Mouse (Mus musculus) intestine, embryonic 16.5 days (tissue): ENCODE measurements around the gene Tceal1. TPM values are rescaled to one million over a fixed set of nuclear protein-coding genes. Genes with fewer than 3 reads are reported as not detected.

Source experiments
- ATAC-seq: fragments of 200-750 bp; cut with Nextera tagmentation; 2 replicates; pipeline ENCODE4 v1.8.0; 2017; ENCODE audit warnings: moderate TSS enrichment, moderate library complexity
- H3K27ac ChIP-seq: fragments of 300-500 bp; sonication (generic); 2 replicates; pipeline ENCODE4 v1.5.1; 2014; ENCODE audit warnings: mild to moderate bottlenecking, low read length
- H3K27me3 ChIP-seq: fragments of 300-500 bp; sonication (generic); replicated peaks from 2 replicates; pipeline ENCODE4 v1.6.1; 2014; ENCODE audit warnings: low read length, control low read depth, mixed read lengths; ENCODE audit not compliant: control insufficient read depth, insufficient read depth
- H3K36me3 ChIP-seq: fragments of 300-500 bp; sonication (generic); 2 replicates; pipeline ENCODE4 v1.6.1; 2014; ENCODE audit warnings: low read length, control low read depth; ENCODE audit not compliant: control insufficient read depth, insufficient read depth
- H3K4me1 ChIP-seq: fragments of 300-500 bp; sonication (generic); 2 replicates; pipeline ENCODE4 v1.6.1; 2014; ENCODE audit warnings: low read length, control low read depth, mixed read lengths; ENCODE audit not compliant: control insufficient read depth, insufficient read depth
- H3K4me2 ChIP-seq: fragments of 300-500 bp; sonication (generic); 2 replicates; pipeline ENCODE4 v1.6.1; 2014; ENCODE audit warnings: low read depth, low read length, control low read depth
- H3K4me3 ChIP-seq: fragments of 300-500 bp; sonication (generic); 2 replicates; pipeline ENCODE4 v1.5.1; 2014; ENCODE audit warnings: mild to moderate bottlenecking, low read length
- H3K9ac ChIP-seq: fragments of 300-500 bp; sonication (generic); 2 replicates; pipeline ENCODE4 v1.6.1; 2014; ENCODE audit warnings: low read depth, low read length
- H3K9me3 ChIP-seq: fragments of 300-500 bp; sonication (generic); 2 replicates; pipeline ENCODE4 v1.6.1; 2016; ENCODE audit warnings: low read length, control low read depth; ENCODE audit not compliant: control insufficient read depth
- WGBS: fragments of 180-500 bp; shearing (Covaris S2); extraction: QIAGEN DNeasy Blood & Tissue Kit; methylation state at CpG from one replicate; pipeline ENCODE4 v1.1.7; 2014; 5-methylcytosine and 5-hydroxymethylcytosine counted together
- polyA plus RNA-seq: library from polyadenylated mRNA; unstranded; fragments of >200 nt; fragmentation: Nextera tagmentation; extraction: Ambion mirVana; gene quantifications from 2 replicates; pipeline ENCODE4 v1.2.1, GENCODE M21; 2015

Gene Tceal1
- polyA plus RNA-seq, 1 experiment from 2014 or later, result 6.5 TPM

- Histone ChIP-seq H3K36me3 (no peaks in the 10 kb centered on the region), H3K9ac (peak within 1 kb of the TSS; percentile 69), H3K9me3 (no peaks in the 10 kb centered on the region), H3K27me3 (no peaks in the 10 kb centered on the region), H3K4me1 (peaks cover 3% of the 10 kb centered on the region; the same call in 1 of the 2 replicates), H3K4me3 (peak within 1 kb of the TSS; percentile 49), H3K4me2 (peak within 1 kb of the TSS; percentile 45), H3K27ac (peak within 1 kb of the TSS; percentile 91)
- no peak for ATAC-seq
- WGBS, result 78% methylated on average over 12 of the region's 12 CpGs
Measured at GRCm38 (mm10) chrX:136743459-136743858, 35.7 kb downstream of the Tceal1 start, which contains the start of gene Morf4l2. Gene Morf4l2 (minus strand): TSS chrX:136743690.

- no peaks in the 10 kb centered on the region for H3K4me1 ChIP-seq
- H3K27me3 ChIP-seq, result no peaks in the 10 kb centered on the region
- WGBS, result 68% methylated on average over 8 of the region's 8 CpGs
- no peak overlapping the region for H3K4me2 ChIP-seq
- H3K27ac ChIP-seq, result no peak overlapping the region
- no peaks in the 10 kb centered on the region for H3K9me3 ChIP-seq
- H3K4me3 ChIP-seq, result no peak overlapping the region
- H3K9ac ChIP-seq, result no peak overlapping the region
- no peaks in the 10 kb centered on the region for H3K36me3 ChIP-seq
- ATAC-seq, result no peak
Measured at GRCm38 (mm10) chrX:136744663-136745062, 36.9 kb downstream of the Tceal1 start.

- no peak overlapping the region for H3K4me2 ChIP-seq
- H3K9me3 ChIP-seq, result no peaks in the 10 kb centered on the region
- 78% methylated on average over 4 of the region's 4 CpGs for WGBS
- H3K27ac ChIP-seq, result no peak overlapping the region
- ATAC-seq, result no peak
- H3K4me3 ChIP-seq, result no peak overlapping the region
- no peaks in the 10 kb centered on the region for H3K36me3 ChIP-seq
- no peaks in the 10 kb centered on the region for H3K4me1 ChIP-seq
- H3K27me3 ChIP-seq, result no peaks in the 10 kb centered on the region
- no peak overlapping the region for H3K9ac ChIP-seq
Measured at GRCm38 (mm10) chrX:136749329-136749728, 41.5 kb downstream of the Tceal1 start.

- ATAC-seq, result no peak
- Histone ChIP-seq H3K9me3 (no peaks in the 10 kb centered on the region), H3K9ac (no peak overlapping the region), H3K4me2 (no peak overlapping the region), H3K4me3 (no peak overlapping the region), H3K36me3 (no peaks in the 10 kb centered on the region), H3K4me1 (no peaks in the 10 kb centered on the region), H3K27me3 (no peaks in the 10 kb centered on the region), H3K27ac (no peak overlapping the region)
- WGBS, result 89% methylated on average over 3 of the region's 3 CpGs
Measured at GRCm38 (mm10) chrX:136755464-136755863, 47.7 kb downstream of the Tceal1 start.

Other genes starting within 250 kb of the Tceal1 start
- 0.17 TPM in 1 of 2 replicates, not detected in the other for gene Kir3dl1, start 190.0 kb upstream of the Tceal1 start, polyA plus RNA-seq
- not detected in 2 replicates for gene Kir3dl2, start 163.9 kb upstream of the Tceal1 start, polyA plus RNA-seq
- gene Tceal3, start 117.1 kb upstream of the Tceal1 start, polyA plus RNA-seq, result 5.6 and 5.9 TPM in 2 replicates
- 417 and 440 TPM in 2 replicates for gene Morf4l2, start 35.7 kb downstream of the Tceal1 start, polyA plus RNA-seq
- gene Glra4, start 72.2 kb downstream of the Tceal1 start, polyA plus RNA-seq, result not detected in 2 replicates
- 3.9 and 4.2 TPM in 2 replicates for gene Plp1, start 114.7 kb downstream of the Tceal1 start, polyA plus RNA-seq
- 0.37 and 0.44 TPM in 2 replicates for gene Rab9b, start 160.8 kb downstream of the Tceal1 start, polyA plus RNA-seq
- gene H2bfm, start 219.3 kb downstream of the Tceal1 start, polyA plus RNA-seq, result not detected in 2 replicates